Mouse (Mus musculus) lung, adult 2 months (tissue): Measurements from ENCODE around the gene Gpr21.

Source experiments
- CTCF ChIP-seq: fragments of 200-500 bp; IDR thresholded peaks from 2 replicates; pipeline ENCODE4 v1.5.1; 2011; ENCODE audit warnings: mild to moderate bottlenecking, low read length, control low read depth; ENCODE audit not compliant: insufficient read depth
- POLR2A ChIP-seq: fragments of 200-500 bp; IDR thresholded peaks from 2 replicates; pipeline ENCODE4 v1.6.1; 2011; ENCODE audit warnings: low read depth, mild to moderate bottlenecking, control low read depth, low read length, borderline replicate concordance; ENCODE audit errors: extremely low read depth

- TF ChIP-seq CTCF (no peak), POLR2A (no peak)
Observed at GRCm38 (mm10) chr2:37485370-37485769, 30.8 kb upstream of the Gpr21 start.
